Mouse (Mus musculus) fibroblast of lung, adult 2 months (primary cell): ENCODE results near the gene Dtx3.

Experiments used
- DNase-seq: peaks from one replicate; pipeline ENCODE4 v3.0.0-alpha.2; 2011; ENCODE audit warnings: low read depth

Gene Dtx3

DNA sequence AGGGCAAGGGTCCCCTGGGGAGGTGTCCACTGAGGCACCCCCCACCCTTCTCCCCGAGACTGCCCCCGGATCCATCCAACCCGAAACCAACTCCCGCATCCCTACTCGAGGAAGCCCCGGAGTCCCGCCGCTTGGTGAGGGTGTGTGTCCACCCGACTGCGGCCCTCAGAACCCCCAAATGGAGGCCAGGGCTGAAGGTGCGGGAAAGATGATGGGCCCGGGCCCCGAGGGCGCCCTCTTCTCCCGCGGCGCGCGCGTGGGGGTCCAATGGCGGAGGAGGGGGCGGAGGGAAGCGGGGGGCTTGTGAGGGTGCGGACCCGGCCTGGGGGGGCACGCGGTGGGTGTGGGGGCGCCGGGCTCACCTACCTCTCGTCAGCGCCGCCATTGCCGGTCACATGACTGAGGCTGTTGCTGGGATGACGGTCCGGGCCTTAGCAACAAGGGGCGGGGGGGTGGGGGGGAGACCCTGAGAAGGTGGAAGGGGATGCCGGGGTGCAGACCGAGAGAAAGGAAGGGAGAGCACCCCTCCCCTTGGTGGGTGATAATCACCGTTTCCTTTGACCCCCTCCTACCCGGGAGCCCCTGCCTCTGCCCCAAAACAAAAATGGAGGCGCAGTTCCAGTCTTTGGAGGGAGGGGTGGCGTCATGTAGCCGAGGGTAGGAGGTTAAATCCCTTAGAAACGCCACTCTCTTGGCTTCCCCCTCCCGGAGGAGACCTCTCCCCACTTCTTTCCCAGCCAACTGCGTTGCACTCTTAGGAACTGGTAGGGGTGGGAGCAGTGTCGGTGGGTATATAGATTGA is at the start of gene Dtx3:
TSS of gene Dtx3 (minus strand) at position 401 of the 802 bp plus-strand sequence.
- DNase-seq: no peak

DNA sequence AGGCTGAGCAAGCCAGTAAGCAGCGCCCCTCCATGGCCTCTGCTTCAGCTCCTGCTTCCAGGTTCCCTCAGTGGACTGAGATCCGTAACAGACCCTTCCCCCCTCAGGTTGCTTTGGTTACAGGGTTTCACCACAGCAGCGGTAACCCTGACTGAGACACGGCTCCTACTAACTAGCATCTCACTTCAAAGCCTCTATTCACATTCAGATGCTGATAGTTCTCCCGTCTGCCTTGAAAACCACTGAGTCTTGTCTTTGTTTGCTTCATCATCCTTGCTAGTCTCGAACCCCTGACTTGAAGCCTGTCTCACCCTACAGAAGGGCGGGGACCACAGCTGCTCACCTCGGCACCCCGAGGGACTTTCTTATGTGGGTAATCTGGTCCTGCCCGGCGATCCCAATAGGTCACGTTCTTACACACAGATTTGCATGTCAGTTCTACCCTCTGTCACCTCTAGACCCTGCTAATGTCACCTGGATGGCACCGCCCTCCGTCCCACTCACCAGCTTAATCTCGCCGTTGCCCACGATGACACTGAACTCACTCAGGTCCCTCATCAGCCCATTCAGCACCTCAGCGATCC is 42.8 kb upstream of the Dtx3 start:
- no peak for DNase-seq

DNA sequence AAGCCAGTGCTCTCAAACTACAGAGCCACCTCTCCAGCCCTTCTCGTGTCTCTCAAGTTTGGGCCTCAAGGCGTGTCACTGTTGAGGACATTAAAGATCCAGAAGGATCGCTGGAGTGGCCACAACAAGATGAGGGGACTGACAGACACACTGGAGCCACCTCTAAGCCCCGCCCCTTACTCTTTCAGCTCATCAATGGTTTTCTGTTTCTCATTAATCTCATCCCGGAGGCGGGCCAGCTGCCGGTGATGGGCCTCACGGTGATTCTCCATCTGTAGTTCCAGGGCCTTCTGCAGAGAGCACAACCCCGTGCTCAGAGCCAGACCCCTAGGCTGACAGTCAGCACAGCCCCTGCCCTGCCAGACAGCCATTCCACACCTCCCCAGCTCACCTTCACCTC is 41.0 kb upstream of the Dtx3 start:
- no peak for DNase-seq

DNA sequence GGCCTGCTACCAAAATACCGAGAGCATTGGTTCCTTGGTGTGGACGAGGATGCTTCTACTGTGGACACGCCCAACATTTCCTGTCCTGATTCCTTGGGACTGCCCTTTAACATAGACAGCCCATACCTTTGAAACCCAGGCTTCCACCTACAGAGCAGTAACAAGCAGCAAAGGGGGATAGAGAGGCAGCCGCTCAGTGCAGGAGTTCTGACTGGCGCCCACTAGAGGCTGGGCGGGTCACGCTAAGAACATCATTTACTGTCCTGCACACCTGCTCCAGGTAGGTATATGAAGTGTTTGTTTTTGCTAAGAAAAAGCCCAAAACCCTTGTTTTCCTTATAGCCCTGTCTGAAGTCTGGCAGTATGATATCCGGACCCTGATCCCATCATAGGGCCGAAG is 37.6 kb upstream of the Dtx3 start:
- DNase-seq: no peak

DNA sequence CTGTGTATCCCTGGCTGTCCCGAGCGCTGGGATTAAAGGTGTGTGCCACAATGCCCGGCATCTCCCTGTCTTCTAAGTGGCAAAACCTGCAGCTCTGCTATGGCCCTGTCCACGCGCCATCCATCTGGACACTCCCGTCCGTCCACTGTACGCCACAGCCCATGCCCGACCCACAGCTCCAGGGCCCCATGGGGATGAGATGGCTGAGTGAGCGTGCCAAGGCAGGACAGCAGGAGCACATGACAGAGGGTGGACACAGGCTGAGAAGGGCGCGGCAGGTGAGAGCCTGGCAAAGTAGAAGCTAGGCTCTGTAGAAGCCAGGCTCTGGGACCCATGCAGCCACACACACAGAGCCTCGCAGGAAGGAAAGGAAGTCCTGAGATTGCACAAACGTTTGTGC is 36.2 kb upstream of the Dtx3 start:
- no peak for DNase-seq

DNA sequence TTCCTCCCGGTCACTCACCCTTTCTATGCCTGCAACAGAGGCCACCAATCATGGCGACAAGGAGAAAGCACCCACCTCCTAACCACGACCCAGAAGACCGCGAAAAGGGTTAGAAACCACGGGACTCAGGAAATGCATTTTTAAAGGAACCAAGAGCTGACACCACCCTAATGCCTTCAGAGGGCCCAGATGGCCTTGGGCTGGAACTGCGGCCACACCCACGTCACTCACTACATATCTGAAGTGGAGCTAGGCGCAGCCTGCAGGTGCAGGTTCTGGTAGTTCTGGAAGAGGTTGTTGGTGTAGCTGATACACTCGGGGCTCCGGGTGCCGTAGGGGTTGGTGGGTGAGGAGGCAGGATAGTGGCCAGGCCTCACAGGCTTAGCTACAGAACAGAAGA is 35.2 kb upstream of the Dtx3 start:
- DNase-seq: no peak

DNA sequence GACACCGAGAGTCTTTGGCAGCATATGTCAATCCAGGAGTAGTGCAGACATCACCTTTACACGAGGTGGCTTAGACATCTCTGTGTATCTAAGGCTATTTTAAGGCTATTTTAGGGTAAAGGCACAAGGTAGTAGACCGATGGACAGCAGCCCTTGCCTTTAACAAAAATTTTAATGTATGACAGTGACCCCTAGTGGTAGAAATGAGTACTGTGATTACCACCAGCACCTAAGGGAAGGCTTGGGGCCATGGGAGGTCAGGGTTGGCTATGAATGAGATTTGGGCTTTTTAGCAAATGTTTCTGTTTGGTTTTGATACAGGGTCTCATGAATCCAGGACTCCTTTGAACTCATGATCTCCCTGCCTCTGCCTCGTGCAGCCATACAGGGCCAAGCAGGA is 33.4 kb upstream of the Dtx3 start:
- DNase-seq: peak; percentile 46

DNA sequence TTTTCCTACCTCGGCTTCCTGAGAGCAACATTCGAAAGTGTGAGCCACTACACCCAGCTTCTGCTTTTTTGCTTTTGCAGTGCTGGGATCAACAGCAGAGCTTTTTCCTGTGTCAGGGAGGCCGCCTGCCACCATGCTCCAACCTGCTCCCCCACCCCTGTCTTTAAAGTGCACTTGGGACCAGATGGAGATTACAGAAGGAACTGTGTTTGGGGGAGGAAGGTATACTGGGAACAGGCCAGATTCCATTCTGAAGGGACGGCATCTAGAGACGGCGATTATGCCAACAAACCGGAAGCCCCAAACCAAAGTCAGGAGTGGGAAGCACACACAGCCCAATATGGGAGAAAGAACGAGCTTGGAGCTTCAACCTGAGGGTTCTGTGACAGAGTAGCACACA is 31.6 kb upstream of the Dtx3 start:
- no peak for DNase-seq

DNA sequence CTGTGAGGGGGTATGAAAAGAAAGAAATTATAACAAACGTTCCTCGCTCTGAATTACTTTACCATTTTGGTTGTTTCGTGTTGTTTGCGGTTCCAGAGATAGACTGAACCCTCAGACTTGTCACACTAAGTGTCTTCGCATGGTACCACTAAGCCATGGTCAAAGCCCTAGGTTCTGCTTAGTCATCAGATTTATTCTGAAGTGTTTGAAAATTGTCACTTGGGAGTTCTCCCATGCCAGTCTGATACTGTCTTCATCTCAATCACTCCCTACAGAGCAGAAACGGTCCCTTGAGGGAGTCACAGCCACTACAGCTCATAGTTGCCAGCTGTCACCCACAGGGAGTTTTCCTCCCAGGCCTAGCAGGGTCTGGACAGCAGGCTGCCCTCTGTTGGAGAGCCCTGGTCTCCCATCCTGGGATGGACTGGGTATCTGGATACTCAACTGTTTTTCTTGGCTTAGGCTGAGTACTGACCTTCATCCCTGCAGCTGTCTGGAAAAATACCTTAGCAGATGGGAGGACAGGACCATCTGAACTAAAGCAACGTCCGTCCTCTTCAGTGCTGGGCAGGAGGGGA is 30.9 kb upstream of the Dtx3 start:
- no peak for DNase-seq

DNA sequence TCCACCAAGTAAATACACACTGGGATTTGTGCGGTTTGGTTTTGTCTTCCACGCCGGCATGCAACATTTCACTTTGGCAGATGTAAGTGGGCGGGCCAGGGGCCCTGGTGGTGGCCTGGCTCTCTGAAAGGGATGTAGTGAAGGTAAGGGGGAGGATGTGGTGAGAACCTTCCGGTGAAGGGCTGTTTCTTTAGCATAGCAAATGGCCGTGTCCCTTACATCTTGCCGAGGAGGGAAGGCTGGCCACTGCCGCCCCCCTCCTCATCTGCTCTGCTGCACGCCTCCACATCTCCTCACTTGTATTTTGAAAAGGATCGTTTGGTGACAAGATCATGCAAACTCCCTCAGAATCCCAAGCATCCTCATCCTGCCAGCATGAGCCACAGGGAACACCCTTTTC is 30.2 kb upstream of the Dtx3 start:
- DNase-seq: no peak

DNA sequence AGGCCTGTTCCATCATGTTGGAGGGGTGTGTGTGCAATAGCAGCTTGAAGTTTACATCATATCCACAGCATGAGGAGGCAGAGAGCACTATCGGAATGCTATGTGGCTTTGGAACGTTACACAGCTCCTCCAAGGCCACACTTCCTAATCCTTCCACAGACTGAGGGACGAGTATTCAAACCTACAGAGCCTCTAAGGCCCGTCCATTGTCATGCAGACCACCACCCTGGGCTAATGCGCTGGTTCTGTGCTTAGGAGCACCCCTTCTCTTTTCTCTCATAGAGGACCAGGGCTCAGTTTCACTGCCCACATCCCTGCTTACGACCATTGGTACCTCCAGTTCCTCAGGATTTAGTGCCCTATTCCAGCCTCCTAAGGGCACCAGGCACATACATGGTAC is 29.7 kb upstream of the Dtx3 start:
- DNase-seq: no peak

DNA sequence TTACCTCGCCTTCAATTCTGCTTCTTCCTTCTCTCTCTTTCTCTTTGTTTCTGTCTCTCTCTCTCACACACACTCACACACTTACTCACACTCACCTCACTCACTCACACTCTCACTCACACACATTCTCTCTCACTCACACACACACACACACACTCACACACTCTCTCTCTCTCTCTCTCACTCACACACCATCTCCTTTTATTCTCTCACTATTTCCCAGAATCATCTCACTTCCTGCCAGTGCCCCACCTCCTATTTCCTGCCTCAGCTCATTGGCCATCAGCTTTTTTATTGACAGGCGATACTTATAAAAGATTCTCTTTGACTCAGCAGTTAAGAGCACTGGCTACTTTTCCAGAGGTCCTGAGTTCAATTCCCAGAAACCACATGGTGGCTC is 22.8 kb upstream of the Dtx3 start:
- DNase-seq: no peak

DNA sequence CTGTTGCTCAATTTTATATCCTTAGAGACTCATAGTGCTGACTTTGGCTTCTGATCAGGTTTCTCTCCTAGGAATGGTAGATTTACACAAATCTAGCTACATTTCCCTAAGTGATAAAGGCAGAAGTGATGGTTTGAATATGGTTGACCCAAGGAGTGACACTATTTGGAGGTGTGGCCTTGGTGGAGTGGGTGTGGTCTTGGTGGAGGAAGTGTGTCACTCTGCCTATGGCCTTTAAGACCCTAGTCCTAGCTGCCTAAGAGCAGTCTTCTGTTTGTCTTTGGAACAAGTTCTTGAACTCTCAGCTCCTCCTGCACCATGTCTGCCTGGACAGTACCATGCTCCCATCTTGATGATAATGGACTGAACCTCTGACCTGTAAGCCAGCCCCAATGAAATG is 21.6 kb upstream of the Dtx3 start:
- no peak for DNase-seq

DNA sequence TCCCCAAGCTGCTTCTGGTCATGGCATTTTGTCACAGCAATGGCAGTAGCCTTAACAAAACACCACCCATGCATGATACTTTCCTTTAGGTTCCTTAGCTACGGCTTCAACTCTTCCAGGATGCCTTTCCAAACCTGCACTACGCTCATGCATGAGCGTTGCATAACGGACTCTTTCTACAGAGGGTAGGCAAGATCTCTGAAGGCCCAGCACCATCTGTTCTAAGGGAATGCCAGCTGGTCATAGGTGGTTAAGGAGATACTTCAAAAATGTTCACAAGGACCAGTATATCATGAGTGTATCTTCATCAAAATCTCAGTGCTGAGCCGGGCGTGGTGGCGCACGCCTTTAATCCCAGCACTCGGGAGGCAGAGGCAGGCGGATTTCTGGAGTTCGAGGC is 20.9 kb upstream of the Dtx3 start:
- no peak for DNase-seq

DNA sequence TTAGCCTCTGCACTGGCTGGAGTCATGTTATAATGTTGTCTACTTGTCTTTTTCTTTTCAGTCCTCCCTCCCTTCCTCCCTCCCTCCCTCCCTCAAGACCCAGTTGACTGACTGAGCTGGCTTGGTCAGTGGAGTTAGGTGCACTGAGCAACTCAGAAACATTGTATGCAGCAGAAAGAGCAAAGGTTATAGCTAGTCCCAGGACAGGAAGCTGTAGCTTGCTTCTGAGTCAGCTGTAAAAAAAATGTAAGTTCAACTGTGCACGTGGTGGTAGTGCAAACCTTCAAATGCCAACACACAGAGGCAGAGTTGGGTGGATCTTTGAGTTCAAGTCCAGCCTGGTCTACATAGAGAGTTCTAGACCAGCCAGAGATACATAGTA is 18.9 kb upstream of the Dtx3 start:
- DNase-seq: no peak

DNA sequence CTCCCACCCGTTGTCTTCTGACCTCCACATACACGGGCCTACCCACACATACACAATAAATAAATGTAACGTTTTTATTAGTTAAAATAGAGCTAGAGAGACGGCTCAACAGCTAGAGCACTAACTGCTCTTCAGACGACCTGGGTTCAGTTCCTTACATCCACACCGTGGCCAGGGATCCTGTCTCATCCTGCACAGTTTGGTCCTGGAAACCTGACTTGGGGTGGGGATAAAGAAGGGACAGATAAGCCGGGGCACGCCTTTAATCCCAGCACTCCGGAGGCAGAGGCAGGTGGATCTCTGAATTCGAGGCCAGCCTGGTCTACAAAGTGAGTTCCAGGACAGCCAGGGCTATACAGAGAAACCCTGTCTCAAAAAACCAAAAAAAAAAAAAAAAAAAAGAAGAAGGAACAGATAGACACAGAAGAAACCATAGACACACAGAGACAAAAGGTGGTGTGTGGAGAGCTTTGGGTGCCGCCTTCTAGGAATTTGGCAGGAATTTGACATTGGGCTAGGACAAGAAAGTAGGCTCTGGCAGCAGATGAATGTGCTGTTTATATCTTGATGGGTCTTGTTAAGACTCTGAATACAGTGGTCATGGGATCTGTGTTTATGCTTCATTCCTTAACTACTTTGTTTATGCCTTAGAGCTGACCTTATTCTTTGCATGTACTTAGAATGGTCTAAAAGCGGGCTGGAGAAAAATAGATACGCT is 18.3 kb upstream of the Dtx3 start:
- DNase-seq: no peak

DNA sequence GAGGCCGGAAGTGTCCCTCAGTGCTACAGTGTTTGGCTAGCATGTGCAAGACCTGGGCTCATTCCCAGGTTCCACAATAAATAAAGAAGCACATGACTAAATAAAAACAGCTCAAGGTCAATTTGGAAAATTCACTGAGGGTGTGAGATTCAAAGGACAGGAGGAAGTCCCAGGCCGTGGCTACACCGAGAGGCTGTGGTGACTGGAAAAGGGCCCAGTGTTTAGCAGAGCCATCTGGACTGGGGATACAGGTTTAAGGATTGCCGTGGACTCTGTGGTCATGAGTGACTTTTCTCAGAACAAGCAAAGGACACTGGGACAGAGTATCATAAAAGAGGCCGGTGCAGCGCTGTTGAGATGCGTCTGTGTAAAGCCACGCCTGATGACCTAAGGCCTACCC is 17.7 kb upstream of the Dtx3 start:
- DNase-seq: no peak

DNA sequence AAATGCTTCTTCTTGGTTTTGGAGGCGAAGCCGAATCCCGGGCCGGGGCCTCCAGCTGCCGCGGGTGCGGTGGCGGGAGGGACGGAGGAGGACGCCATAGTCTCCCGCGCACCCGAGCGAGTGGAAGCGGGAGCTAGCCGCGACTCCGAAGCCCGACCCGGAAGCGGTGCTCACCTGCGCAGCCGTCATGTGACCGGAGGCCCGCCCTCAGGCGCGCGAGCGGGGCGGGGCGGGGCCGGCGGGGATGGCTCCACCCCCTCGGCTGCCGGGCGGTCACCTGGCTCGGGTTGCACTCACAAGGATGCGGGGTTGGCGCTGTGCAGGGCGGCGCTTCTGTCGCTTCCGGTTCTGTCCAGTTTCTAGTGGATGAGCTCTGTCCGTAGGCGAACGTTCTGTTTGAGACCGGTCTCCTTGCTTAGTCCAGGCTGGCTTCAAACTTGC is 15.9 kb upstream of the Dtx3 start, which contains the start of gene Pip4k2c:
TSS of gene Pip4k2c (minus strand) at position 172 of the 441 bp plus-strand sequence.
- DNase-seq: peak; percentile 76

DNA sequence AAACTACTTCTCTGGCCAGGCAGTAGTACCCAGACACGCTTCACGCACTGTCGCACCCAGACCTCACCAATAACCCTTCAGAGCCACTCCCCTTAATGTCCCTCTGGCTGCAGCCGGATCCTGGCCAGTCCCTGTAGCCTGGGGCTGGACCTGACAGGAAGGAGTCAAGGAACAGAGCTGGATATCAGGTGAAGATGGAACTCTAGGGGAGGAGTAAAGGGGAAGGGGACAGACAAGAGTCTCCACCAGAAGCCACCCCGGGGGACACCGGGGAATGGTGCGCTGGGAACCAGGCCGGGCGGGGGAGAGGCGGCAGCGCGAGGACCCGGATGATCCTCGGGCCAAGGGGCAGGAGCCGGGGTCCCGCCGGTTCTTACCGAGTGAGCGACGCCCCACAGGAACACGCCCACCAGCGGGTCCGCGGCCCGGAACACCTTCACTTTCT is 15.5 kb upstream of the Dtx3 start:
- DNase-seq: no peak

DNA sequence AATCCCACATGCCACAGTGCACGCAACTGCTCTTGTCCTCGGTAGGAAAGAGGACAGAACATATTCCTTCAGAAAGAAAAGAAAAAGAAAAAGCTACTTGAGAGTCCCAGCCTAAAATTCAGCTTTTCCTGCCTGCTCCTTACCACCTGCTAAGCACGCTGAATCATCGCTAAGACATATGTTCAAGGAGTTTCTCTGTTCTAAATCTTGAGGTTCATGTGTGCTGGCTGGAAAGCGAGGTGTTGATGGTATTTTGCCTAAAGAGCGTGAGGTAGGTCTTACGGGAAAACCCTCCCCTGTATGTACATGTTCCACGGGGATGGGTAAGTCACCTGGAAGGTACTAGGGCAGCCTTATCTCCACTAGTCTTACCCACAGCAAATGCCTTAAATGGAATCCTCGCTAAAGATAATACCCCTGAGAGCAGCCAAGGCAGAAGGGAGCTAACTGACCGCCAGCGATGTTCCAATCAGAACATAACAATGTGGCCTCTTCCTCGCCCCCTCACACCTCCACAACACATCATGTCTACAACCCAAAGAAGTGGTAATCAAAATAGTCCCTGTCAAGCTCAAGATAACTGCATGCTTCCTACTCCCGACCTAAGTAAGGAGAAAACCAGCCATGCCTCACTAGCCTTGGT is 14.5 kb upstream of the Dtx3 start:
- DNase-seq: no peak

DNA sequence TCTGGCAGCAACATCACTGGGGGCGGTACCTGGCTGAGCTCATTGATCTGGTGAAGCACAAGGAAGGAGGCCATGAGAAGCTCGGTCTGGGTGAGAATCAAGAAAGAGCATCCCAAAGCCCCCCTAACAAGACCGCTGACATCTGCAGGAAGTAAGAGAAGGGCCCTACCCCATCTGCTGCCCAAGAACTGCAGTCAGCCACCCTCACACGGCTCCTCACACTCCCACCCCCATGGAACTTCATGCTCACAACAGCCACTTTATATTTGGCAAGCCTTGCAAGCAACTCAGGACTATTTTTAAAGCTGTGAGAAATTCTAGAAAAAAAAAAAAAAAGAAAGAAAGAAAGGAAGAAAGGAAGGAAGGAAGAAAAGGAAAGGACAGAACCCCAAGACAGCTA is 13.4 kb upstream of the Dtx3 start:
- no peak for DNase-seq

DNA sequence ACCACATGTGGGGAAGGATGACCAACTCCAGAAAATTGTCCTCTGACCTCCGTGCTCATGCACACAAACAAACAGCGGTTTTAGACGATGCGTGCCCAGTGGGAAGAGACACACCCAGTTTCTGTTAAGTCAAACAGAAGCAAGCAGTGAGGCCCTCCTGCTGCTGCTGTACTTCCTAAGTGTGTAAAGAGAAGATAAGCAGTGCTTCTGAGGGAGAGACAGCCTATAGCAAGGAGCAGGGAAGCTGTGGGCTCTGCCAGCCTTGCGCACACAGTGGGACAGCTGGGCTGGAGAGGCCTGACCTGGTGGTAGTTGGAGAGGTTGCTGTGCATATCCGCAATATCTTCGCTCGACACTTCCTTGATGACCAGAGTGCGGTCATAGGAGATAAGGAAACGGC is 9.8 kb upstream of the Dtx3 start:
- DNase-seq: no peak
